ENCODE assay signal across 12 mouse cellular contexts in the genomic region with DNA sequence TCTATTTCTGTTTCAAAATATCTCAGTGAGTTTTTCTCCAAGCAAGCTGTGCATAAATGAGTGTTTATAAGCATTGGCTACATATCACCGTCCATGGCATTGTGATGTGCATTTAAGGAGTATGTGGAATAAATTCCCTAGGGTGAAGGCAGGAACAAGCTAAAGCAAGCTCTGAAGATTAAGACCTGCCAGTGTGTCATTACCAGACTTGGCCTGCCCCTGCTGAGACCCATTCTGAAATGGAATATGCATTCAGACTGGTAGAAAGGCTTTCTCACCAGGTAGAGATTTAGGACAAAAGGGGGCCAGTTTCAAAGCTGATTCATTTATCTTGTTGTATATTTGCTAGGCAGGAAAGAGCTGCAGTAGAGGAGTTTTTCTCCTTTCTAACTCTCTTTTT.
"Had no signal": no experiment of that assay in that cellular context is flagged by ENCODE, and none has a peak within 500 bp of the region (broad histone marks: within the 10 kb centered on the region; RNA-seq: fewer than 3 reads in every experiment).

No protein-coding gene starts in this region.

- DNase-seq: kidney, adult 9 months; kidney, postnatal 14 days; kidney, postnatal 4 days; liver; lung, adult 18-20 months; lung, postnatal 10 days; lung, postnatal 36 days; retina, postnatal 1 day; thymus, postnatal 25 days had no signal

- ATAC-seq: liver, embryonic 12.5 days; midbrain, embryonic 13.5 days; midbrain, embryonic 16.5 days had no signal
